Mouse (Mus musculus): ENCODE measurements at regions not wholly inside any gene's neighbourhood (a gene's known extent, or its start where the extent isn't known, plus 50 kb on each side); places are given as distances from the start of the nearest gene placed in this dataset.

DNA sequence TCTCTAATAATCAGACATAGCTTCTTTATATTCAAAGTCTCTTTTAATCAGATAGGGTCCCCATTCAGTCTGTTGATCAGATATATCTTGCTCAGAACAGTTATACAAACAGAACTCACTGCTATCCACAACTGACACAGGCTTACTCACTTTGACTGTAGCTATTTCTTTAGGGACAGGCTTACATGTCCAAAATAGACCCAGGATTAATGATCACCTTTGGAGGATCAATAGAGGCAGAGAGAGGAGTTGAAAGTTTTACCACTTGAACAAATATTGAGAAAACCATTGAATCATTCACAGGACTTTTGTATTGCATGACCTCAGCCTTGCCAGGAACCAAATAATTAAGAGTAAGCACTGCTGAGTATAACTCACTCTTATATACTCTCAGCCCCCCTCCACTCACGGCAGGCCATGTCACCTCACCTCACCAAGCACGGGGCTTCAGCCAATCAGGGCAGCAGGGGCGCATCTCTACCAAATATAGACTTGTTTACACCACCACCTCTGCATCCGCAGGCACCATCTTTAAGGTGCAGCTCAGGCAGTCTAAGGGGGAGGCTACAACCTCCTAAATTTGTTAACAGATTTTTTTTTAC, 501.8 kb upstream of the Cdh18 start:
- DNase-seq (ENCODE audit: low spot score) (no peak), ATAC-seq (ENCODE audit: low FRiP score, low read depth) (no peak)
- no peak for TF ChIP-seq POLR2A (IDR thresholded peaks at IDR 0.05; ENCODE audit: borderline replicate concordance, extremely low read depth, insufficient read depth, insufficient read length)
- 81% methylated on average over 4 of the region's 4 CpGs for WGBS
- Histone ChIP-seq H3K4me1 (ENCODE audit: control insufficient read depth, insufficient read depth, low read length) (no peaks in the 10 kb centered on the region), H3K4me3 (replicated peaks; ENCODE audit: low read length) (no peak overlapping the region), H3K4me2 (replicated peaks; ENCODE audit: low read depth, low read length, severe bottlenecking) (no peak overlapping the region), H3K36me3 (ENCODE audit: control insufficient read depth, insufficient read depth, low read length) (no peaks in the 10 kb centered on the region), H3K9ac (ENCODE audit: low read depth, low read length, severe bottlenecking) (no peak overlapping the region), H3K9me3 (ENCODE audit: control insufficient read depth, low read length) (no peaks in the 10 kb centered on the region), H3K27me3 (ENCODE audit: control insufficient read depth, insufficient read depth, low read length) (no peaks in the 10 kb centered on the region), H3K27ac (replicated peaks; ENCODE audit: low read depth, low read length) (no peak overlapping the region)

- no peaks in the 10 kb centered on the region for H3K27me3 ChIP-seq (ENCODE audit: control insufficient read depth, insufficient read depth, low read length)
- no peak overlapping the region for H3K4me3 ChIP-seq (replicated peaks; ENCODE audit: low read length)
- H3K27ac ChIP-seq (replicated peaks; ENCODE audit: low read depth, low read length), result no peak overlapping the region
- no peak for TF ChIP-seq POLR2A (IDR thresholded peaks at IDR 0.05; ENCODE audit: borderline replicate concordance, extremely low read depth, insufficient read depth, insufficient read length)
- no peak overlapping the region for H3K4me2 ChIP-seq (replicated peaks; ENCODE audit: low read depth, low read length, severe bottlenecking)
- no peaks in the 10 kb centered on the region for H3K4me1 ChIP-seq (ENCODE audit: control insufficient read depth, insufficient read depth, low read length)
- ATAC-seq (ENCODE audit: low FRiP score, low read depth), result no peak
- 63% methylated on average over 3 of the region's 3 CpGs for WGBS
- H3K9ac ChIP-seq (ENCODE audit: low read depth, low read length, severe bottlenecking), result no peak overlapping the region
- no peaks in the 10 kb centered on the region for H3K36me3 ChIP-seq (ENCODE audit: control insufficient read depth, insufficient read depth, low read length)
- DNase-seq (ENCODE audit: low spot score), result no peak
- H3K9me3 ChIP-seq (ENCODE audit: control insufficient read depth, low read length), result no peaks in the 10 kb centered on the region
Observed at GRCm38 (mm10) chr15:22086856-22087255, 462.0 kb upstream of the Cdh18 start.

DNA sequence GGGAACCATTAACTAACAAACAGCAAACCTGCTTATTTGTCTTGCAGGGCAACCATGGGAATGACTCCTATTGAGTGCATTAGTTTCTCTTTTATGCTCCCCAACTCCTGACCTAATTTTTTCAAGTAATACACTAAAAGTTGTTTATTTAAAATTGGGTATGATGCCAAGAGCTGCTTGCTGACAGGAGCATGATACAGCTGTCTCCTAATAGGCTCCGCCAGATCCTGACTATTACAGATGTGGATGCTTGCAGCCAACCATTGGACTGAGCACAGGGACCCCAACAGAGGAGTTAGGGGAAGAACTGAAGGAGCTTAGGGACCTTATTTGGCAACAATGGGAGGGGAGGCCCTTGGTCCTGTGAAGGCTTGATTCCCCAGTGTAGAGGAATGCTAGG, 427.1 kb upstream of the Cdh18 start:
- WGBS, result 87% methylated on average over 1 of the region's 1 CpGs
- H3K4me1 ChIP-seq (ENCODE audit: control insufficient read depth, insufficient read depth, low read length), result no peaks in the 10 kb centered on the region
- H3K27ac ChIP-seq (replicated peaks; ENCODE audit: low read depth, low read length), result no peak overlapping the region
- no peaks in the 10 kb centered on the region for H3K9me3 ChIP-seq (ENCODE audit: control insufficient read depth, low read length)
- no peak overlapping the region for H3K4me3 ChIP-seq (replicated peaks; ENCODE audit: low read length)
- H3K36me3 ChIP-seq (ENCODE audit: control insufficient read depth, insufficient read depth, low read length), result no peaks in the 10 kb centered on the region
- H3K9ac ChIP-seq (ENCODE audit: low read depth, low read length, severe bottlenecking), result no peak overlapping the region
- no peak overlapping the region for H3K4me2 ChIP-seq (replicated peaks; ENCODE audit: low read depth, low read length, severe bottlenecking)
- ATAC-seq (ENCODE audit: low FRiP score, low read depth), result no peak
- TF ChIP-seq POLR2A (IDR thresholded peaks at IDR 0.05; ENCODE audit: borderline replicate concordance, extremely low read depth, insufficient read depth, insufficient read length), result no peak
- DNase-seq (ENCODE audit: low spot score), result no peak
- no peaks in the 10 kb centered on the region for H3K27me3 ChIP-seq (ENCODE audit: control insufficient read depth, insufficient read depth, low read length)

- H3K4me1 ChIP-seq (ENCODE audit: control insufficient read depth, insufficient read depth, low read length), result no peaks in the 10 kb centered on the region
- 71% methylated on average over 4 of the region's 4 CpGs for WGBS
- ATAC-seq (ENCODE audit: low FRiP score, low read depth) (no peak), DNase-seq (ENCODE audit: low spot score) (no peak)
- no peaks in the 10 kb centered on the region for H3K9me3 ChIP-seq (ENCODE audit: control insufficient read depth, low read length)
- no peak overlapping the region for H3K4me3 ChIP-seq (replicated peaks; ENCODE audit: low read length)
- no peak overlapping the region for H3K4me2 ChIP-seq (replicated peaks; ENCODE audit: low read depth, low read length, severe bottlenecking)
- no peaks in the 10 kb centered on the region for H3K36me3 ChIP-seq (ENCODE audit: control insufficient read depth, insufficient read depth, low read length)
- TF ChIP-seq POLR2A (IDR thresholded peaks at IDR 0.05; ENCODE audit: borderline replicate concordance, extremely low read depth, insufficient read depth, insufficient read length), result no peak
- H3K9ac ChIP-seq (ENCODE audit: low read depth, low read length, severe bottlenecking), result no peak overlapping the region
- H3K27ac ChIP-seq (replicated peaks; ENCODE audit: low read depth, low read length), result no peak overlapping the region
- no peaks in the 10 kb centered on the region for H3K27me3 ChIP-seq (ENCODE audit: control insufficient read depth, insufficient read depth, low read length)
Observed at GRCm38 (mm10) chr15:22151894-22152494, 396.8 kb upstream of the Cdh18 start.

- Histone ChIP-seq H3K4me1 (ENCODE audit: control insufficient read depth, insufficient read depth, low read length) (no peaks in the 10 kb centered on the region), H3K9ac (ENCODE audit: low read depth, low read length, severe bottlenecking) (no peak overlapping the region), H3K4me2 (replicated peaks; ENCODE audit: low read depth, low read length, severe bottlenecking) (no peak overlapping the region), H3K27ac (replicated peaks; ENCODE audit: low read depth, low read length) (no peak overlapping the region), H3K36me3 (ENCODE audit: control insufficient read depth, insufficient read depth, low read length) (no peaks in the 10 kb centered on the region), H3K4me3 (replicated peaks; ENCODE audit: low read length) (no peak overlapping the region), H3K9me3 (ENCODE audit: control insufficient read depth, low read length) (no peaks in the 10 kb centered on the region), H3K27me3 (ENCODE audit: control insufficient read depth, insufficient read depth, low read length) (no peaks in the 10 kb centered on the region)
- 41% methylated on average over 1 of the region's 1 CpGs for WGBS
- DNase-seq (ENCODE audit: low spot score) (no peak), ATAC-seq (ENCODE audit: low FRiP score, low read depth) (no peak)
- TF ChIP-seq POLR2A (IDR thresholded peaks at IDR 0.05; ENCODE audit: borderline replicate concordance, extremely low read depth, insufficient read depth, insufficient read length), result no peak
Observed at GRCm38 (mm10) chr15:22152678-22153077, 396.1 kb upstream of the Cdh18 start.
